Mouse (Mus musculus): Measurements from ENCODE around the gene Foxp1. TPM values are rescaled to one million over a fixed set of nuclear protein-coding genes. Genes with fewer than 3 reads are reported as not detected.

Foxp1 gene
- polyA plus RNA-seq, 1 experiment: 129 TPM

GRCm38 (mm10) chr6:99252816-99253215, 269.7 kb downstream of the Foxp1 start:
- peaks cover 7% of the 10 kb centered on the region; the same call in 1 of the 2 replicates for H3K4me1 ChIP-seq (replicated peaks; ENCODE audit: control insufficient read depth, insufficient read depth, low read length)
- H3K36me3 ChIP-seq (ENCODE audit: control insufficient read depth, insufficient read depth, low read length): no peaks in the 10 kb centered on the region
- no peak overlapping the region for H3K27ac ChIP-seq (ENCODE audit: control insufficient read depth, insufficient read depth, low read length)
- no peaks in the 10 kb centered on the region for H3K27me3 ChIP-seq (ENCODE audit: control insufficient read depth, insufficient read depth, low read length)
- no peak for DNase-seq
- WGBS: 80% methylated on average over 5 of the region's 5 CpGs
- TF ChIP-seq CTCF (IDR thresholded peaks at IDR 0.05; ENCODE audit: borderline replicate concordance, control insufficient read depth, extremely low read depth, insufficient read depth, low read length, poor library complexity) (no peak), POLR2A (IDR thresholded peaks at IDR 0.05; ENCODE audit: control insufficient read depth, extremely low read depth, insufficient read depth, low read length, poor library complexity) (no peak)
- H3K4me3 ChIP-seq (ENCODE audit: control insufficient read depth, insufficient read depth, low read length): no peak overlapping the region

- peaks cover 7% of the 10 kb centered on the region; the same call in 1 of the 2 replicates for H3K4me1 ChIP-seq (replicated peaks; ENCODE audit: control insufficient read depth, insufficient read depth, low read length)
- TF ChIP-seq POLR2A (IDR thresholded peaks at IDR 0.05; ENCODE audit: control insufficient read depth, extremely low read depth, insufficient read depth, low read length, poor library complexity) (no peak), CTCF (IDR thresholded peaks at IDR 0.05; ENCODE audit: borderline replicate concordance, control insufficient read depth, extremely low read depth, insufficient read depth, low read length, poor library complexity) (no peak)
- H3K27me3 ChIP-seq (ENCODE audit: control insufficient read depth, insufficient read depth, low read length): no peaks in the 10 kb centered on the region
- no peak overlapping the region for H3K27ac ChIP-seq (ENCODE audit: control insufficient read depth, insufficient read depth, low read length)
- no peak overlapping the region for H3K4me3 ChIP-seq (ENCODE audit: control insufficient read depth, insufficient read depth, low read length)
- WGBS: 72% methylated on average over 4 of the region's 4 CpGs
- no peaks in the 10 kb centered on the region for H3K36me3 ChIP-seq (ENCODE audit: control insufficient read depth, insufficient read depth, low read length)
- DNase-seq: peak; percentile 22
Measured at GRCm38 (mm10) chr6:99251924-99252323, 270.6 kb downstream of the Foxp1 start.

GRCm38 (mm10) chr6:99251222-99251621, 271.3 kb downstream of the Foxp1 start:
- H3K4me1 ChIP-seq (replicated peaks; ENCODE audit: control insufficient read depth, insufficient read depth, low read length): peaks cover 7% of the 10 kb centered on the region; the same call in 1 of the 2 replicates
- WGBS: 97% methylated on average over 3 of the region's 3 CpGs
- no peaks in the 10 kb centered on the region for H3K36me3 ChIP-seq (ENCODE audit: control insufficient read depth, insufficient read depth, low read length)
- H3K27me3 ChIP-seq (ENCODE audit: control insufficient read depth, insufficient read depth, low read length): no peaks in the 10 kb centered on the region
- no peak for DNase-seq
- no peak overlapping the region for H3K27ac ChIP-seq (ENCODE audit: control insufficient read depth, insufficient read depth, low read length)
- no peak for TF ChIP-seq POLR2A (IDR thresholded peaks at IDR 0.05; ENCODE audit: control insufficient read depth, extremely low read depth, insufficient read depth, low read length, poor library complexity)
- TF ChIP-seq CTCF (IDR thresholded peaks at IDR 0.05; ENCODE audit: borderline replicate concordance, control insufficient read depth, extremely low read depth, insufficient read depth, low read length, poor library complexity): no peak
- no peak overlapping the region for H3K4me3 ChIP-seq (ENCODE audit: control insufficient read depth, insufficient read depth, low read length)

GRCm38 (mm10) chr6:99249496-99250030, 273.0 kb downstream of the Foxp1 start:
- 90% methylated on average over 5 of the region's 5 CpGs for WGBS
- DNase-seq: no peak
- no peak for TF ChIP-seq CTCF (IDR thresholded peaks at IDR 0.05; ENCODE audit: borderline replicate concordance, control insufficient read depth, extremely low read depth, insufficient read depth, low read length, poor library complexity)
- TF ChIP-seq POLR2A (IDR thresholded peaks at IDR 0.05; ENCODE audit: control insufficient read depth, extremely low read depth, insufficient read depth, low read length, poor library complexity): no peak
- H3K4me1 ChIP-seq (replicated peaks; ENCODE audit: control insufficient read depth, insufficient read depth, low read length): peaks cover 7% of the 10 kb centered on the region; the same call in 1 of the 2 replicates
- no peak overlapping the region for H3K4me3 ChIP-seq (ENCODE audit: control insufficient read depth, insufficient read depth, low read length)
- H3K36me3 ChIP-seq (ENCODE audit: control insufficient read depth, insufficient read depth, low read length): no peaks in the 10 kb centered on the region
- no peak overlapping the region for H3K27ac ChIP-seq (ENCODE audit: control insufficient read depth, insufficient read depth, low read length)
- no peaks in the 10 kb centered on the region for H3K27me3 ChIP-seq (ENCODE audit: control insufficient read depth, insufficient read depth, low read length)

GRCm38 (mm10) chr6:99248396-99248795, 274.1 kb downstream of the Foxp1 start:
- Histone ChIP-seq H3K36me3 (ENCODE audit: control insufficient read depth, insufficient read depth, low read length) (no peaks in the 10 kb centered on the region), H3K4me3 (ENCODE audit: control insufficient read depth, insufficient read depth, low read length) (no peak overlapping the region), H3K27ac (ENCODE audit: control insufficient read depth, insufficient read depth, low read length) (no peak overlapping the region), H3K27me3 (ENCODE audit: control insufficient read depth, insufficient read depth, low read length) (no peaks in the 10 kb centered on the region), H3K4me1 (replicated peaks; ENCODE audit: control insufficient read depth, insufficient read depth, low read length) (peaks cover 7% of the 10 kb centered on the region; the same call in 1 of the 2 replicates)
- 50% methylated on average over 8 of the region's 8 CpGs for WGBS
- DNase-seq: no peak
- no peak for TF ChIP-seq POLR2A (IDR thresholded peaks at IDR 0.05; ENCODE audit: control insufficient read depth, extremely low read depth, insufficient read depth, low read length, poor library complexity)
- TF ChIP-seq CTCF (IDR thresholded peaks at IDR 0.05; ENCODE audit: borderline replicate concordance, control insufficient read depth, extremely low read depth, insufficient read depth, low read length, poor library complexity): no peak

GRCm38 (mm10) chr6:99241625-99242395, 280.7 kb downstream of the Foxp1 start:
- peak; percentile 39 for DNase-seq
- 50% methylated on average over 10 of the region's 10 CpGs for whole genome bisulfite sequencing
- Histone ChIP-seq H3K4me1 (replicated peaks; ENCODE audit: control insufficient read depth, insufficient read depth, low read length) (peaks cover 7% of the 10 kb centered on the region), H3K27ac (ENCODE audit: control insufficient read depth, insufficient read depth, low read length) (no peak overlapping the region), H3K36me3 (ENCODE audit: control insufficient read depth, insufficient read depth, low read length) (no peaks in the 10 kb centered on the region), H3K27me3 (ENCODE audit: control insufficient read depth, insufficient read depth, low read length) (no peaks in the 10 kb centered on the region), H3K4me3 (ENCODE audit: control insufficient read depth, insufficient read depth, low read length) (no peak overlapping the region)
- TF ChIP-seq CTCF (IDR thresholded peaks at IDR 0.05; ENCODE audit: borderline replicate concordance, control insufficient read depth, extremely low read depth, insufficient read depth, low read length, poor library complexity) (no peak), POLR2A (IDR thresholded peaks at IDR 0.05; ENCODE audit: control insufficient read depth, extremely low read depth, insufficient read depth, low read length, poor library complexity) (no peak)
